Mouse (Mus musculus) liver, adult 2 months (tissue): ENCODE data around the gene Boll.

Experiments
- CTCF ChIP-seq: fragments of 200-500 bp; IDR thresholded peaks from 2 replicates; pipeline ENCODE4 v1.5.1; 2011; ENCODE audit warnings: low read depth, low read length, control low read depth
- POLR2A ChIP-seq: fragments of 200-500 bp; IDR thresholded peaks from 2 replicates; pipeline ENCODE4 v1.6.1; 2011; ENCODE audit warnings: low read length, control low read depth; ENCODE audit not compliant: insufficient read depth; ENCODE audit errors: extremely low read depth

GRCm38 (mm10) chr1:55380527-55380926, 17.3 kb upstream of the Boll start:
- TF ChIP-seq POLR2A (no peak), CTCF (no peak)
